Mouse (Mus musculus) kidney, adult 8-10 months (tissue): ENCODE results near the gene Pip4k2c.

ENCODE experiments used
- DNase-seq, 2 experiments: peaks; one replicate each; pipeline ENCODE4 v3.0.0; 2022

Pip4k2c gene

GRCm38 (mm10) chr10:127211414-127211854, at the start of gene Pip4k2c:
Gene Pip4k2c, minus strand, starts transcription at chr10:127211585.
- peak; percentile 96 for DNase-seq

DNA sequence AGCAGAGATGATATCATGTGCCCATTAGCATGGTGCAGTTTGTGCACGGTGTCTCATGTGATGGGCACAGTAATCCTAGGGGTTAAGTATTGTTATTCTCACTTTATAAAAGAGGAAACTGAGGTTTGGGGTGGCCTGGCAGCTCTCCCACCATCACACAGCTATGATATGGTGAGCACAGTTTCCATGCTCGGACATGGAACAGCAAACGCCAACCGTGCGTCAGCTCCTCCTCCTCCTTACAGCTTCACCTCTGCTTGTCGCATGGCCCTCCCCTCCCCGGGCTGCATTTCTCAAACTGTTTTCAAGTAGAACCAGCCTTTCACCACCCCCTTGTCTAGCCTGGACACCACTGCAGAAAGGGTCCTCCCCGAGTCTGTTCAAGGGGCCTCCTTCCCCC, 47.1 kb upstream of the Pip4k2c start:
- no peak for DNase-seq

- no peak for DNase-seq
Observed at GRCm38 (mm10) chr10:127257790-127258189, 46.4 kb upstream of the Pip4k2c start.

GRCm38 (mm10) chr10:127255625-127256345, 44.4 kb upstream of the Pip4k2c start:
- DNase-seq = peak; percentile 33 to 53

- DNase-seq = no peak
Observed at GRCm38 (mm10) chr10:127250810-127251209, 39.4 kb upstream of the Pip4k2c start.

GRCm38 (mm10) chr10:127238241-127238824, 26.9 kb upstream of the Pip4k2c start:
- DNase-seq = no peak

DNA sequence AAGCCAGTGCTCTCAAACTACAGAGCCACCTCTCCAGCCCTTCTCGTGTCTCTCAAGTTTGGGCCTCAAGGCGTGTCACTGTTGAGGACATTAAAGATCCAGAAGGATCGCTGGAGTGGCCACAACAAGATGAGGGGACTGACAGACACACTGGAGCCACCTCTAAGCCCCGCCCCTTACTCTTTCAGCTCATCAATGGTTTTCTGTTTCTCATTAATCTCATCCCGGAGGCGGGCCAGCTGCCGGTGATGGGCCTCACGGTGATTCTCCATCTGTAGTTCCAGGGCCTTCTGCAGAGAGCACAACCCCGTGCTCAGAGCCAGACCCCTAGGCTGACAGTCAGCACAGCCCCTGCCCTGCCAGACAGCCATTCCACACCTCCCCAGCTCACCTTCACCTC, 25.2 kb upstream of the Pip4k2c start:
- no peak for DNase-seq

- DNase-seq = no peak
Observed at GRCm38 (mm10) chr10:127233141-127233540, 21.8 kb upstream of the Pip4k2c start.

GRCm38 (mm10) chr10:127231741-127232140, 20.4 kb upstream of the Pip4k2c start:
- no peak for DNase-seq

DNA sequence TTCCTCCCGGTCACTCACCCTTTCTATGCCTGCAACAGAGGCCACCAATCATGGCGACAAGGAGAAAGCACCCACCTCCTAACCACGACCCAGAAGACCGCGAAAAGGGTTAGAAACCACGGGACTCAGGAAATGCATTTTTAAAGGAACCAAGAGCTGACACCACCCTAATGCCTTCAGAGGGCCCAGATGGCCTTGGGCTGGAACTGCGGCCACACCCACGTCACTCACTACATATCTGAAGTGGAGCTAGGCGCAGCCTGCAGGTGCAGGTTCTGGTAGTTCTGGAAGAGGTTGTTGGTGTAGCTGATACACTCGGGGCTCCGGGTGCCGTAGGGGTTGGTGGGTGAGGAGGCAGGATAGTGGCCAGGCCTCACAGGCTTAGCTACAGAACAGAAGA, 19.3 kb upstream of the Pip4k2c start:
- DNase-seq = no peak

- peak; percentile 38 to 54 for DNase-seq
Observed at GRCm38 (mm10) chr10:127228897-127229296, 17.5 kb upstream of the Pip4k2c start.

DNA sequence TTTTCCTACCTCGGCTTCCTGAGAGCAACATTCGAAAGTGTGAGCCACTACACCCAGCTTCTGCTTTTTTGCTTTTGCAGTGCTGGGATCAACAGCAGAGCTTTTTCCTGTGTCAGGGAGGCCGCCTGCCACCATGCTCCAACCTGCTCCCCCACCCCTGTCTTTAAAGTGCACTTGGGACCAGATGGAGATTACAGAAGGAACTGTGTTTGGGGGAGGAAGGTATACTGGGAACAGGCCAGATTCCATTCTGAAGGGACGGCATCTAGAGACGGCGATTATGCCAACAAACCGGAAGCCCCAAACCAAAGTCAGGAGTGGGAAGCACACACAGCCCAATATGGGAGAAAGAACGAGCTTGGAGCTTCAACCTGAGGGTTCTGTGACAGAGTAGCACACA, 15.8 kb upstream of the Pip4k2c start:
- DNase-seq = no peak

- peak in 1 of 2 experiments; percentile 31 for DNase-seq
Observed at GRCm38 (mm10) chr10:127226318-127226895, 15.0 kb upstream of the Pip4k2c start.

DNA sequence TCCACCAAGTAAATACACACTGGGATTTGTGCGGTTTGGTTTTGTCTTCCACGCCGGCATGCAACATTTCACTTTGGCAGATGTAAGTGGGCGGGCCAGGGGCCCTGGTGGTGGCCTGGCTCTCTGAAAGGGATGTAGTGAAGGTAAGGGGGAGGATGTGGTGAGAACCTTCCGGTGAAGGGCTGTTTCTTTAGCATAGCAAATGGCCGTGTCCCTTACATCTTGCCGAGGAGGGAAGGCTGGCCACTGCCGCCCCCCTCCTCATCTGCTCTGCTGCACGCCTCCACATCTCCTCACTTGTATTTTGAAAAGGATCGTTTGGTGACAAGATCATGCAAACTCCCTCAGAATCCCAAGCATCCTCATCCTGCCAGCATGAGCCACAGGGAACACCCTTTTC, 14.3 kb upstream of the Pip4k2c start:
- DNase-seq = no peak

DNA sequence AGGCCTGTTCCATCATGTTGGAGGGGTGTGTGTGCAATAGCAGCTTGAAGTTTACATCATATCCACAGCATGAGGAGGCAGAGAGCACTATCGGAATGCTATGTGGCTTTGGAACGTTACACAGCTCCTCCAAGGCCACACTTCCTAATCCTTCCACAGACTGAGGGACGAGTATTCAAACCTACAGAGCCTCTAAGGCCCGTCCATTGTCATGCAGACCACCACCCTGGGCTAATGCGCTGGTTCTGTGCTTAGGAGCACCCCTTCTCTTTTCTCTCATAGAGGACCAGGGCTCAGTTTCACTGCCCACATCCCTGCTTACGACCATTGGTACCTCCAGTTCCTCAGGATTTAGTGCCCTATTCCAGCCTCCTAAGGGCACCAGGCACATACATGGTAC, 13.8 kb upstream of the Pip4k2c start:
- DNase-seq = no peak

DNA sequence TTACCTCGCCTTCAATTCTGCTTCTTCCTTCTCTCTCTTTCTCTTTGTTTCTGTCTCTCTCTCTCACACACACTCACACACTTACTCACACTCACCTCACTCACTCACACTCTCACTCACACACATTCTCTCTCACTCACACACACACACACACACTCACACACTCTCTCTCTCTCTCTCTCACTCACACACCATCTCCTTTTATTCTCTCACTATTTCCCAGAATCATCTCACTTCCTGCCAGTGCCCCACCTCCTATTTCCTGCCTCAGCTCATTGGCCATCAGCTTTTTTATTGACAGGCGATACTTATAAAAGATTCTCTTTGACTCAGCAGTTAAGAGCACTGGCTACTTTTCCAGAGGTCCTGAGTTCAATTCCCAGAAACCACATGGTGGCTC, 7.0 kb upstream of the Pip4k2c start:
- no peak for DNase-seq

GRCm38 (mm10) chr10:127217177-127217576, 5.8 kb upstream of the Pip4k2c start:
- DNase-seq = no peak

GRCm38 (mm10) chr10:127216456-127216855, 5.1 kb upstream of the Pip4k2c start:
- no peak for DNase-seq

- DNase-seq = no peak
Observed at GRCm38 (mm10) chr10:127214422-127214803, 3.0 kb upstream of the Pip4k2c start.

- DNase-seq = no peak
Observed at GRCm38 (mm10) chr10:127213704-127214421, 2.5 kb upstream of the Pip4k2c start.

DNA sequence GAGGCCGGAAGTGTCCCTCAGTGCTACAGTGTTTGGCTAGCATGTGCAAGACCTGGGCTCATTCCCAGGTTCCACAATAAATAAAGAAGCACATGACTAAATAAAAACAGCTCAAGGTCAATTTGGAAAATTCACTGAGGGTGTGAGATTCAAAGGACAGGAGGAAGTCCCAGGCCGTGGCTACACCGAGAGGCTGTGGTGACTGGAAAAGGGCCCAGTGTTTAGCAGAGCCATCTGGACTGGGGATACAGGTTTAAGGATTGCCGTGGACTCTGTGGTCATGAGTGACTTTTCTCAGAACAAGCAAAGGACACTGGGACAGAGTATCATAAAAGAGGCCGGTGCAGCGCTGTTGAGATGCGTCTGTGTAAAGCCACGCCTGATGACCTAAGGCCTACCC, 1.9 kb upstream of the Pip4k2c start:
- DNase-seq = no peak

DNA sequence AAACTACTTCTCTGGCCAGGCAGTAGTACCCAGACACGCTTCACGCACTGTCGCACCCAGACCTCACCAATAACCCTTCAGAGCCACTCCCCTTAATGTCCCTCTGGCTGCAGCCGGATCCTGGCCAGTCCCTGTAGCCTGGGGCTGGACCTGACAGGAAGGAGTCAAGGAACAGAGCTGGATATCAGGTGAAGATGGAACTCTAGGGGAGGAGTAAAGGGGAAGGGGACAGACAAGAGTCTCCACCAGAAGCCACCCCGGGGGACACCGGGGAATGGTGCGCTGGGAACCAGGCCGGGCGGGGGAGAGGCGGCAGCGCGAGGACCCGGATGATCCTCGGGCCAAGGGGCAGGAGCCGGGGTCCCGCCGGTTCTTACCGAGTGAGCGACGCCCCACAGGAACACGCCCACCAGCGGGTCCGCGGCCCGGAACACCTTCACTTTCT, 402 bp downstream of the Pip4k2c start:
- peak; percentile 84 to 87 for DNase-seq

DNA sequence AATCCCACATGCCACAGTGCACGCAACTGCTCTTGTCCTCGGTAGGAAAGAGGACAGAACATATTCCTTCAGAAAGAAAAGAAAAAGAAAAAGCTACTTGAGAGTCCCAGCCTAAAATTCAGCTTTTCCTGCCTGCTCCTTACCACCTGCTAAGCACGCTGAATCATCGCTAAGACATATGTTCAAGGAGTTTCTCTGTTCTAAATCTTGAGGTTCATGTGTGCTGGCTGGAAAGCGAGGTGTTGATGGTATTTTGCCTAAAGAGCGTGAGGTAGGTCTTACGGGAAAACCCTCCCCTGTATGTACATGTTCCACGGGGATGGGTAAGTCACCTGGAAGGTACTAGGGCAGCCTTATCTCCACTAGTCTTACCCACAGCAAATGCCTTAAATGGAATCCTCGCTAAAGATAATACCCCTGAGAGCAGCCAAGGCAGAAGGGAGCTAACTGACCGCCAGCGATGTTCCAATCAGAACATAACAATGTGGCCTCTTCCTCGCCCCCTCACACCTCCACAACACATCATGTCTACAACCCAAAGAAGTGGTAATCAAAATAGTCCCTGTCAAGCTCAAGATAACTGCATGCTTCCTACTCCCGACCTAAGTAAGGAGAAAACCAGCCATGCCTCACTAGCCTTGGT, 1.3 kb downstream of the Pip4k2c start:
- no peak for DNase-seq
